Mouse (Mus musculus) liver, adult 2 months (tissue): ENCODE measurements around the gene Arhgef3. TPM values are rescaled to one million over a fixed set of nuclear protein-coding genes. Genes with fewer than 3 reads are reported as not detected.
A peak's percentile ranks its signal among the peaks of the same experiment; 100 is the strongest.

Experiments used
- DNase-seq: peaks from one replicate; pipeline ENCODE4 v3.0.0-alpha.2; 2011; ENCODE audit warnings: low read depth, low spot score; ENCODE audit errors: extremely low read depth
- H3K27ac ChIP-seq: fragments of 200-500 bp; replicated peaks from 2 replicates; pipeline ENCODE4 v1.5.1; 2012; ENCODE audit warnings: low read depth, mild to moderate bottlenecking, control low read depth, inconsistent platforms, low read length; ENCODE audit not compliant: insufficient read depth
- H3K27me3 ChIP-seq: fragments of 200-500 bp; 2 replicates; pipeline ENCODE4 v1.6.1; 2012; ENCODE audit warnings: mild to moderate bottlenecking, moderate library complexity, low read length, inconsistent platforms; ENCODE audit not compliant: control insufficient read depth, insufficient read depth
- H3K36me3 ChIP-seq: fragments of 200-500 bp; 2 replicates; pipeline ENCODE4 v1.6.1; 2012; ENCODE audit warnings: low read length, inconsistent platforms; ENCODE audit not compliant: control insufficient read depth, insufficient read depth
- H3K4me1 ChIP-seq: fragments of 200-500 bp; 2 replicates; pipeline ENCODE4 v1.6.1; 2011; ENCODE audit warnings: low read length; ENCODE audit not compliant: control insufficient read depth, insufficient read depth
- H3K4me3 ChIP-seq: fragments of 200-500 bp; 2 replicates; pipeline ENCODE4 v1.5.1; 2011; ENCODE audit warnings: low read depth, mild to moderate bottlenecking, control low read depth, low read length, moderate library complexity; ENCODE audit not compliant: insufficient read depth
- H3K79me2 ChIP-seq: fragments of 200-500 bp; 2 replicates; pipeline ENCODE4 v1.6.1; 2012; ENCODE audit warnings: inconsistent platforms, mild to moderate bottlenecking, low read length, moderate library complexity; ENCODE audit not compliant: control insufficient read depth, insufficient read depth
- H3K9ac ChIP-seq: fragments of 200-500 bp; 2 replicates; pipeline ENCODE4 v1.6.1; 2012; ENCODE audit warnings: low read depth, mild to moderate bottlenecking, control low read depth, inconsistent platforms, low read length
- CTCF ChIP-seq: fragments of 200-500 bp; IDR thresholded peaks from 2 replicates; pipeline ENCODE4 v1.5.1; 2011; ENCODE audit warnings: low read depth, low read length, control low read depth
- POLR2A ChIP-seq: fragments of 200-500 bp; IDR thresholded peaks from 2 replicates; pipeline ENCODE4 v1.6.1; 2011; ENCODE audit warnings: low read length, control low read depth; ENCODE audit not compliant: insufficient read depth; ENCODE audit errors: extremely low read depth
- WGBS: fragments of 180-500 bp; shearing (Covaris S2); methylation state at CpG from one replicate; pipeline ENCODE4 v1.1.7; 2018; 5-methylcytosine and 5-hydroxymethylcytosine counted together
- polyA plus RNA-seq: library from polyadenylated mRNA; depleted of rRNA; stranded (reverse); fragments of >200 nt; gene quantifications from 2 replicates; pipeline ENCODE4 v1.2.3, GENCODE M21; 2012
- total RNA-seq: library from RNA; depleted of rRNA; stranded (reverse); fragments of >200 nt; gene quantifications from 2 replicates; pipeline ENCODE4 v1.2.3, GENCODE M21; 2014

The Arhgef3 gene
- total and polyA plus RNA-seq, 2 experiments, result 6.4 to 19.3 TPM

GRCm38 (mm10) chr14:27408240-27408639 lies 293.5 kb downstream of the Arhgef3 start:
- WGBS, result 85% methylated on average over 3 of the region's 3 CpGs

GRCm38 (mm10) chr14:27409662-27410061 lies 295.0 kb downstream of the Arhgef3 start:
- no peaks in the 10 kb centered on the region for H3K79me2 ChIP-seq
- DNase-seq, result no peak
- no peak overlapping the region for H3K27ac ChIP-seq
- WGBS, result 46% methylated on average over 3 of the region's 3 CpGs
- H3K4me1 ChIP-seq, result 0 out of 2 replicates have a peak, but pooled peaks cover 1% of the 10 kb centered on the region
- H3K27me3 ChIP-seq, result no peaks in the 10 kb centered on the region
- no peak overlapping the region for H3K9ac ChIP-seq
- TF ChIP-seq POLR2A (no peak), CTCF (no peak)
- no peak overlapping the region for H3K4me3 ChIP-seq
- no peaks in the 10 kb centered on the region for H3K36me3 ChIP-seq

More at GRCm38 (mm10) chr14:27408240-27408639, 293.5 kb downstream of the Arhgef3 start:
- Histone ChIP-seq H3K4me3 (no peak overlapping the region), H3K4me1 (0 out of 2 replicates have a peak, but pooled peaks cover 1% of the 10 kb centered on the region), H3K27ac (no peak overlapping the region), H3K27me3 (no peaks in the 10 kb centered on the region), H3K36me3 (peaks cover 6% of the 10 kb centered on the region; the same call in 1 of the 2 replicates), H3K9ac (no peak overlapping the region), H3K79me2 (no peaks in the 10 kb centered on the region)
- DNase-seq, result no peak
- TF ChIP-seq CTCF (no peak), POLR2A (no peak)

- H3K27ac ChIP-seq, result no peak overlapping the region
- TF ChIP-seq CTCF, result no peak
- TF ChIP-seq POLR2A, result no peak
- no peak for DNase-seq
- H3K4me3 ChIP-seq, result no peak overlapping the region
- 86% methylated on average over 7 of the region's 7 CpGs for WGBS
- H3K9ac ChIP-seq, result no peak overlapping the region
- H3K79me2 ChIP-seq, result no peaks in the 10 kb centered on the region
- no peaks in the 10 kb centered on the region for H3K36me3 ChIP-seq
- H3K27me3 ChIP-seq, result no peaks in the 10 kb centered on the region
- H3K4me1 ChIP-seq, result no peaks in the 10 kb centered on the region
Observed at GRCm38 (mm10) chr14:27411492-27411891, 296.8 kb downstream of the Arhgef3 start.

DNA sequence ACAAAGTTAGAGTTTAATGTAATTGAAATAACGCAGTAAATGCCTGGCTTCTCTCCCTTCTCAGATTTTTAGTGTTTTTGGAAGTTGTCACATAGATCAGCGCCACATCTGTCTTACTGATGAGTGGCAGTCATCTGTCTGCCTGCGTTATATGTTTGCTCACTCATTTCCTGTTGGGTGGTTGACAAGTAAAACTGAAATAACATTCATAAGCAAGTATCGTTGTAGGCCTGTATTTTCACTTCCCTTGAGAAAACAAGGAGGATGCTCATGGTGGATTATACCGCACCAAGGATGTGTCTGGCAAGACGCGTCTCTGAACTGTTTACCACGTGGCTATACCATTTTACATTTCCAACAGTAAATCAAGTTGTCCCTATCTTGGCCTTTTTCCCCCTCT lies 298.0 kb downstream of the Arhgef3 start:
- no peak overlapping the region for H3K4me3 ChIP-seq
- no peaks in the 10 kb centered on the region for H3K79me2 ChIP-seq
- H3K4me1 ChIP-seq, result no peaks in the 10 kb centered on the region
- no peaks in the 10 kb centered on the region for H3K27me3 ChIP-seq
- H3K27ac ChIP-seq, result no peak overlapping the region
- no peaks in the 10 kb centered on the region for H3K36me3 ChIP-seq
- 77% methylated on average over 8 of the region's 8 CpGs for WGBS
- DNase-seq, result no peak
- H3K9ac ChIP-seq, result no peak overlapping the region
- TF ChIP-seq POLR2A (no peak), CTCF (no peak)

DNA sequence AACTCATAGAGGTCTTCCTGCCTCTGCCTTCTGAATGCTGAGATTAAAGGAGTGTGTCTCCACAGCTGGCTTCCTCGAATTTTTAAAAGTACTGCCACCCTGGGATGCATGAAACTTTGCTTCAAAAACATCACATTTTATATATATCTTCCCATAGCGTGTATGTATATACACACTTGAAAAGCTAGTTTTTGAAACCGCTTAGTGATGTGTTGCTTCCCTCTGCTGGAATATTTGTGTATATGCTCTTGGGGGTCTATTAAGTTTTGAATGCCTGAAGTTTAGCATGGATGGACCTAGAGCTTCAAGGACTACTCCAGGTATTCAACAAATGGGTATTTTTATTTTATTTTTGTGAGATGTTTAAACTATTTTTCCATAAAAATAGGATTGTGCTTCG lies 299.3 kb downstream of the Arhgef3 start:
- WGBS, result 32% methylated on average over 4 of the region's 4 CpGs
- no peaks in the 10 kb centered on the region for H3K4me1 ChIP-seq

GRCm38 (mm10) chr14:27420816-27421215 lies 306.1 kb downstream of the Arhgef3 start:
- Histone ChIP-seq H3K27me3 (no peaks in the 10 kb centered on the region), H3K4me3 (no peak overlapping the region), H3K9ac (no peak overlapping the region), H3K27ac (no peak overlapping the region), H3K79me2 (no peaks in the 10 kb centered on the region), H3K36me3 (no peaks in the 10 kb centered on the region), H3K4me1 (no peaks in the 10 kb centered on the region)
- no peak for DNase-seq
- no peak for TF ChIP-seq POLR2A
- no peak for TF ChIP-seq CTCF
- 78% methylated on average over 3 of the region's 3 CpGs for WGBS

More for the DNA sequence above, 299.3 kb downstream of the Arhgef3 start:
- Histone ChIP-seq H3K27me3 (no peaks in the 10 kb centered on the region), H3K4me3 (no peak overlapping the region), H3K36me3 (no peaks in the 10 kb centered on the region), H3K27ac (no peak overlapping the region), H3K79me2 (no peaks in the 10 kb centered on the region), H3K9ac (no peak overlapping the region)
- peak; percentile 37 for DNase-seq
- TF ChIP-seq POLR2A, result no peak
- TF ChIP-seq CTCF, result peak; percentile 50
